Mouse (Mus musculus): ENCODE results near the gene Ascc2. TPM values are rescaled to one million over a fixed set of nuclear protein-coding genes. Genes with fewer than 3 reads are reported as not detected.
A peak's percentile ranks its signal among the peaks of the same experiment; 100 is the strongest.
"Not testable (repeated sequence)": the region's sequence is repeated elsewhere in the genome, so short reads cannot be mapped to it uniquely, and the experiment has no call there.

Gene Ascc2
- polyA plus RNA-seq, 1 experiment = not detected

- H3K4me1 ChIP-seq (ENCODE audit: control insufficient read depth, insufficient read depth, low read length) = peaks cover 4% of the 10 kb centered on the region; the same call in 1 of the 2 replicates
- H3K4me3 ChIP-seq (ENCODE audit: insufficient read depth, low read depth, low read length) = peak overlapping the region; percentile 98
- H3K27ac ChIP-seq (ENCODE audit: insufficient read depth, low read depth, low read length) = peak overlapping the region; percentile 97
- WGBS = 3% methylated on average over 12 of the region's 12 CpGs
- TF ChIP-seq CTCF (IDR thresholded peaks at IDR 0.05; ENCODE audit: insufficient read depth, low read depth, low read length) (no peak), POLR2A (IDR thresholded peaks at IDR 0.05; ENCODE audit: insufficient read depth, low read depth, low read length) (no peak)
Measured at GRCm38 (mm10) chr11:4703688-4704071, 66.1 kb downstream of the Ascc2 start.

DNA sequence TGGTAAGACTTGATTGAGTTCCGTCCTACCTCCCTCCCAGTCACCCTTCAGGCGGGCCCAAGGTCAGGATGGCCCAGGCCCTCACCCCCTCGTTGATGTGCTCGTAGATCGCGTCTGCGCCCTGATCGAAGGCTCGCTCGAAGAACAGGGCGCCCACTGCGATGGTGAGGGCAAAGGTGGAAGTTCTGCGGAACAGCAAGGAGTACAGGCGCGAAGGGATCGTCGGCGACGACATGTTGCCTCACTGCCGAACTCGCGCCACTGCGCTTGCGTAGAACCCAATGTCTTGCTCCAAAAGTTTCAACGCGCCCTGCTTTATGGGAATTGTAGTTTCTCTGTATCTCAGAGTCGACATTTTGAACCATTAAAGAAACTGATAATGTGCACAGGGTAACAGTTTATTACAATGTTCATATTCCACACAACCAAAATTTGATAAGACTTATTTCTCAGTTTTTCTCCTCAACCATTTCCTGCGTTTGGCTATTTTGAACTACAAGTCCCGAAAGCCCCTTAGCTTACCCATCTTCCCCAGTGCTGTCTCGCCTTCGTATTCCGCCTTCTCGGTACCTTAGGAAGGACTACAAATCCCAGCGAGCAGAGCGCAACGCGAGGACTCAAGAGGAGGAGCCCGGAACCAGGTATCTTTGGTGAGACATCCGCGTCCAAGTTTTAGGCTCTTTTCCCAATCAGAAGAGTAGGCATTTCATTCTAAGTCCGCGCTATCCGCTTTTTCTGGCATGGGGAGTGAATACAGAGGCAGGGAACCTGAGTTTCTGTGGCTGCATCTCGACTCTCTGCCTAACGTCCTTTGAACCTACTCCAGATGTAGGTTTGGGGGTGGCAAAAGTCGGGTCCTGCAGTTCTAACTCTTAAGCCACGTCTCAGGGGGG is 66.8 kb downstream of the Ascc2 start, which contains the start of the genes Uqcr10 and Zmat5:
Gene Uqcr10, minus strand, starts transcription at position 271 of the 893 bp plus-strand sequence.
Gene Zmat5, plus strand, starts transcription at position 607 of the 893 bp plus-strand sequence.
- no peak for TF ChIP-seq CTCF (IDR thresholded peaks at IDR 0.05; ENCODE audit: insufficient read depth, low read depth, low read length)
- peak; percentile 90 for TF ChIP-seq POLR2A (IDR thresholded peaks at IDR 0.05; ENCODE audit: insufficient read depth, low read depth, low read length)
- under 1% methylated on average over 47 of the region's 47 CpGs for WGBS
- peaks cover 4% of the 10 kb centered on the region; the same call in 1 of the 2 replicates for H3K4me1 ChIP-seq (ENCODE audit: control insufficient read depth, insufficient read depth, low read length)
- H3K27ac ChIP-seq (ENCODE audit: insufficient read depth, low read depth, low read length) = peak within 1 kb of the TSS; percentile 97
- peak within 1 kb of the TSS; percentile 98 for H3K4me3 ChIP-seq (ENCODE audit: insufficient read depth, low read depth, low read length)

DNA sequence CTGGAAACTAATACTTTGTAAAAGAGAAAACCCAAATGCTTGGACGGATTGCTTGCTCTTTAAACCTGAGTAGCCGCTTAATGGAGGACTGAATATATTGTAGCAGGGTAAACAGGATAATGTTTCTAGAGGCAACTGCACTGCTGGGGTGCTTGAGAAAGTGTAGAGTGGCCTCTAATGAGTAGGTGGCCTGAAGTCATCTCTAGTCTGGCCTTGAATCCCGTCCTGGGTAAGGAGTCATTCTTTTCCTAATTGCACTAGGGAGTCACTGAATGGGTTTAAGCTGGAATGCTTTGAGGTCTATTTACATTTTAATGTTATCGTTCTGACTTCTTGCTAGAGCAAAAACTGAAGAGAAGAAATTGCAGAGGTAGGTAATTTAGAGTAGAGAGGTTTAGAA is 67.6 kb downstream of the Ascc2 start:
- no peak overlapping the region for H3K27ac ChIP-seq (ENCODE audit: insufficient read depth, low read depth, low read length)
- H3K4me1 ChIP-seq (ENCODE audit: control insufficient read depth, insufficient read depth, low read length) = peaks cover 4% of the 10 kb centered on the region; the same call in 1 of the 2 replicates
- TF ChIP-seq CTCF (IDR thresholded peaks at IDR 0.05; ENCODE audit: insufficient read depth, low read depth, low read length) (no peak), POLR2A (IDR thresholded peaks at IDR 0.05; ENCODE audit: insufficient read depth, low read depth, low read length) (no peak)
- WGBS = 4% methylated on average over 4 of the region's 4 CpGs
- peak overlapping the region; percentile 63 for H3K4me3 ChIP-seq (ENCODE audit: insufficient read depth, low read depth, low read length)

- H3K27ac ChIP-seq (ENCODE audit: insufficient read depth, low read depth, low read length); H3K4me1 ChIP-seq (ENCODE audit: control insufficient read depth, insufficient read depth, low read length); H3K4me3 ChIP-seq (ENCODE audit: insufficient read depth, low read depth, low read length): not testable (repeated sequence)
- WGBS = 85% methylated on average over 4 of the region's 4 CpGs
Measured at GRCm38 (mm10) chr11:4710188-4710587, 72.6 kb downstream of the Ascc2 start.

GRCm38 (mm10) chr11:4712822-4713221 is 75.3 kb downstream of the Ascc2 start:
- TF ChIP-seq POLR2A (IDR thresholded peaks at IDR 0.05; ENCODE audit: insufficient read depth, low read depth, low read length) (no peak), CTCF (IDR thresholded peaks at IDR 0.05; ENCODE audit: insufficient read depth, low read depth, low read length) (no peak)

DNA sequence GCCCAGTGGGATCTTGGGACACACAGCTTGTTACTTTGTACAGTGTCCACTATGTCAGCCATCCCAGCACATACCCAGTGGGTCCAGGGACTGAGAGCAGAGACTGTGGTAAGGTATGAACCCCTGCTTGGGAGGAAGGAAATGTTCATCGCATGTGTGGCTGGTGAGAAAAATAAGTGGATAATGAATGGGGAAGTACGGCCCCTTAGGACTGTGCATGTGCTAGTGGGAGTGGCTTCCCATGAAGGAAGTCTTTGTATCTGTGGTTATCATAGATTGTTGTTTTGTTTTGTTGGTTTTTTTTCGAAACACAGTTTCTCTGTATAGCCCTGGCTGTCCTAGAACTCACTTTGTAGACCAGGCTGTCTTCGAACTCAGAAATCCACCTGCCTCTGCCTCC is 77.2 kb downstream of the Ascc2 start:
- Histone ChIP-seq H3K4me1 (ENCODE audit: control insufficient read depth, insufficient read depth, low read length) (peaks cover 6% of the 10 kb centered on the region), H3K4me3 (ENCODE audit: insufficient read depth, low read depth, low read length) (no peak overlapping the region), H3K27ac (ENCODE audit: insufficient read depth, low read depth, low read length) (no peak overlapping the region)
- TF ChIP-seq POLR2A (IDR thresholded peaks at IDR 0.05; ENCODE audit: insufficient read depth, low read depth, low read length) (no peak), CTCF (IDR thresholded peaks at IDR 0.05; ENCODE audit: insufficient read depth, low read depth, low read length) (no peak)
- WGBS = 89% methylated on average over 4 of the region's 4 CpGs

More at GRCm38 (mm10) chr11:4712822-4713221, 75.3 kb downstream of the Ascc2 start:
- Histone ChIP-seq H3K4me1 (ENCODE audit: control insufficient read depth, insufficient read depth, low read length) (no peaks in the 10 kb centered on the region), H3K27ac (ENCODE audit: insufficient read depth, low read depth, low read length) (no peak overlapping the region), H3K4me3 (ENCODE audit: insufficient read depth, low read depth, low read length) (no peak overlapping the region)

- Histone ChIP-seq H3K27ac (ENCODE audit: insufficient read depth, low read depth, low read length) (no peak overlapping the region), H3K4me3 (ENCODE audit: insufficient read depth, low read depth, low read length) (no peak overlapping the region), H3K4me1 (ENCODE audit: control insufficient read depth, insufficient read depth, low read length) (peaks cover 6% of the 10 kb centered on the region)
- no peak for TF ChIP-seq CTCF (IDR thresholded peaks at IDR 0.05; ENCODE audit: insufficient read depth, low read depth, low read length)
- TF ChIP-seq POLR2A (IDR thresholded peaks at IDR 0.05; ENCODE audit: insufficient read depth, low read depth, low read length) = no peak
- WGBS = 91% methylated on average over 4 of the region's 4 CpGs
Measured at GRCm38 (mm10) chr11:4715596-4715995, 78.0 kb downstream of the Ascc2 start.

DNA sequence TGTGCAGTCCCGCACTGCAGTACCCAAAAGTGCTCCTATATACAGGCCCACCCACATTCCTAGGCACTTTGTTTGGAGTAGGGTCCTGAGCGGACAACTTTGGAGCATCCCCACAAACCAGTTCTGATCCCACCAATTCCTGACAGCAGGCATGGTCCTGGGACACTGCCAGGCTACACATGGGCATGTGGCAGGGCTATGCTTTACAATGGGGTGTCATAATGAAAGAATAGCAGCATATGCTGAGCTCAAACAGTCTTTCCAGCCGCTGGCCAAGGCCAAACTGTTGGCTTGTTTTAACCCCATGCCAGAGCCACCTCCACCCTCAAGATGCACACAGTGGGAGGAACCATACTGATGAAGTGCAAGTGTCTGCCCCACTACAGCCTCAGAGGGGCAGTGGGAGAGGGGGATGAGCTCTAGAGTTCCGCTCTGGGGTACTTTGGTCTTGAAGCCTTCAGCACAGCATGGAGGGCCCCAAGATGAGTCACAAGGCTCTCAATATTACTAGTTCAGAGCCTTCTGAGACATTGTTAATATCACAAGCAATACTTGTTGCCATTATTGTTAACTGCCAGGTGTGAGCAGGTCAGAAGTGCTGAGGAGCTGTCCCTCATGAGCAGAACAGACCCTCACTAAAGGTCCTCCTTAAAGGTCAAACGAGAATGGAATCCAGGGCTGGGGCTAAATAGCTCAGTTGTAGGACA is 79.1 kb downstream of the Ascc2 start:
- no peak overlapping the region for H3K4me3 ChIP-seq (ENCODE audit: insufficient read depth, low read depth, low read length)
- H3K4me1 ChIP-seq (ENCODE audit: control insufficient read depth, insufficient read depth, low read length) = peaks cover 12% of the 10 kb centered on the region
- no peak overlapping the region for H3K27ac ChIP-seq (ENCODE audit: insufficient read depth, low read depth, low read length)
- 89% methylated on average over 5 of the region's 5 CpGs for WGBS
- TF ChIP-seq POLR2A (IDR thresholded peaks at IDR 0.05; ENCODE audit: insufficient read depth, low read depth, low read length) (no peak), CTCF (IDR thresholded peaks at IDR 0.05; ENCODE audit: insufficient read depth, low read depth, low read length) (no peak)

GRCm38 (mm10) chr11:4718548-4718947 is 81.0 kb downstream of the Ascc2 start:
- Histone ChIP-seq H3K4me3 (ENCODE audit: insufficient read depth, low read depth, low read length) (no peak overlapping the region), H3K27ac (ENCODE audit: insufficient read depth, low read depth, low read length) (no peak overlapping the region), H3K4me1 (ENCODE audit: control insufficient read depth, insufficient read depth, low read length) (peaks cover 12% of the 10 kb centered on the region)
- TF ChIP-seq POLR2A (IDR thresholded peaks at IDR 0.05; ENCODE audit: insufficient read depth, low read depth, low read length) = no peak
- no peak for TF ChIP-seq CTCF (IDR thresholded peaks at IDR 0.05; ENCODE audit: insufficient read depth, low read depth, low read length)
- WGBS = 85% methylated on average over 5 of the region's 5 CpGs
